ENCODE assay signal across 8 mouse cellular contexts in the genomic region with DNA sequence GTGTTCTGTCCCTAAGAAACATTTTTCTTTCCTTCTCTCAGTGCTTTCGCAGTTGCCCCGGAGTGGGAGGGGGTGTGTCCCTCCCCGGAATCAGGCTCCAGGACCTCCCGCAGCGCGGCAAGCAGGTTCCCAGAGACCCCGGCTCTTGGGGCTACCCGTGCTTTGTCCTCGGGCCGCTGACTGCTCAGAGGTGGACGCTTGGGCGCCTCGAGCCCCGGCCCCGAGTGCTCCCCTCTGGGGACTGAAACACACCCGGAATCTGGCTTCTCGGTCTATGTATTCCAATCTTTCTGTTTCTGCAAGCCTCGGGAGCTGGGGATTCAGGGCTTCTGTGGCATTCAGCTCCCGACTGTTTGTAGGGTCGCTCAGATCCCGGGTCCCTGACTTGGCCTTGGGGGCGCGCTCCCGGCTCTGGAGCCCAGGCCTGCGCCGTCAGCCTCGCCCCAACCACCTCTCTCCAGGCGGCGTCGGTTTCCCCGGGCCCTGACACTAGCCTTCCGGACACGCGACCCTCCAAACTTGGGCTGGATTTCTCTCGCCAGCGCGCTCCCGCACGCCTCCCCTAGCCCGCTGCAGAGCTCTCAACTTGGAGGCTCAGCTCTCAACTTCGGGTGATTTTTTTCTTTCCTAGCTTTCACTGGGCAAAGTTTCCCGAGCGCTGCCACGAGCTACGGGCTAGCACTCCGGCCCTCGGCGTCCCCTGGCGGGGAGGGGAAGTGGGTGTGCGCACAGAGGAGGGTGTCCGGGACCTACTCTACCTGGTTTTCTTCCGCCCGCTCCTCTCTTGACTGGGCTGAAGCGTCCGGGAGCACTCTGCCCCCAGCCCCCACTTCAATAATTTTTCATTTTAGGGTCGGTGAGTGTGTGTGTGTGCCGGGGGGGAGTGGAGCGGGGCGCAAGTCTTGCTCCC. TPM values are rescaled to one million over a fixed set of nuclear protein-coding genes. Genes with fewer than 3 reads are reported as not detected.
DNase-seq lines count a peak whose midpoint lies in the region; ATAC-seq lines count a peak whose summit lies in the region.

No protein-coding gene starts in this region.

- WGBS in embryonic facial prominence, embryonic 12.5 days: under 1% methylated on average over 59 of the region's 59 CpGs
- under 1% methylated on average over 56 of the region's 59 CpGs for WGBS in limb, embryonic 12.5 days
- under 1% methylated on average over 56 of the region's 59 CpGs for WGBS in midbrain, embryonic 10.5 days

- H3K4me2 ChIP-seq in embryonic facial prominence, embryonic 12.5 days (replicated peaks): peak overlapping the region; percentile 88
- H3K4me2 ChIP-seq in limb, embryonic 12.5 days: peak overlapping the region; percentile 94

- H3K9ac ChIP-seq in embryonic facial prominence, embryonic 12.5 days: peak overlapping the region; percentile 98
- peak overlapping the region; percentile 97 for H3K9ac ChIP-seq in limb, embryonic 12.5 days (replicated peaks)

- H3K4me1 ChIP-seq in embryonic facial prominence, embryonic 12.5 days: peaks cover 11% of the 10 kb centered on the region; the same call in 1 of the 2 replicates
- peaks cover 20% of the 10 kb centered on the region for H3K4me1 ChIP-seq in limb, embryonic 12.5 days (replicated peaks)
- peaks cover 69% of the 10 kb centered on the region for H3K4me1 ChIP-seq in midbrain, embryonic 10.5 days

- H3K9me3 ChIP-seq in embryonic facial prominence, embryonic 12.5 days: no peaks in the 10 kb centered on the region
- no peaks in the 10 kb centered on the region for H3K9me3 ChIP-seq in limb, embryonic 12.5 days
- H3K9me3 ChIP-seq in midbrain, embryonic 10.5 days (replicated peaks): no peaks in the 10 kb centered on the region

- H3K27me3 ChIP-seq in embryonic facial prominence, embryonic 12.5 days: no peaks in the 10 kb centered on the region; the same call in 1 of the 2 replicates
- 0 out of 2 replicates have a peak, but pooled peaks cover 3% of the 10 kb centered on the region for H3K27me3 ChIP-seq in limb, embryonic 12.5 days
- H3K27me3 ChIP-seq in midbrain, embryonic 10.5 days (ENCODE audit: low read depth, poor library complexity, severe bottlenecking): peaks cover 50% of the 10 kb centered on the region

- peak; percentile 62 for DNase-seq in right cerebral cortex, postnatal 4 days
- no peak for DNase-seq in right cerebral cortex, postnatal 25 days
- peak; percentile 70 to 71 for DNase-seq in heart, postnatal 10 days
- peak; percentile 81 for DNase-seq in midbrain, embryonic 10.5 days (ENCODE audit: low spot score)
- DNase-seq in spleen, postnatal 10 days (ENCODE audit: low spot score in 2 of 2): peak; percentile 79 to 80
- DNase-seq in frontal cortex, adult 2 months (ENCODE audit: extremely low spot score in 1 of 2, low spot score in 1 of 2): no peak

- no peaks in the 10 kb centered on the region for H3K36me3 ChIP-seq in embryonic facial prominence, embryonic 12.5 days
- H3K36me3 ChIP-seq in limb, embryonic 12.5 days: no peaks in the 10 kb centered on the region
- no peaks in the 10 kb centered on the region for H3K36me3 ChIP-seq in midbrain, embryonic 10.5 days

- intact Hi-C loops in heart, postnatal 10 days (cut with DNase I): loop anchor here (2.0 to 10.0 kb wide), 2 partner anchors 28 to 302 kb away; a partner anchor contains a TSS

- H3K27ac ChIP-seq in embryonic facial prominence, embryonic 12.5 days: peak overlapping the region; percentile 97
- peak overlapping the region; percentile 98 for H3K27ac ChIP-seq in limb, embryonic 12.5 days
- H3K27ac ChIP-seq in midbrain, embryonic 10.5 days (replicated peaks): peak overlapping the region; percentile 94

- H3K4me3 ChIP-seq in embryonic facial prominence, embryonic 12.5 days: peak overlapping the region; percentile 80
- peak overlapping the region; percentile 88 for H3K4me3 ChIP-seq in limb, embryonic 12.5 days (replicated peaks)
- peak overlapping the region; percentile 76 for H3K4me3 ChIP-seq in midbrain, embryonic 10.5 days

- peak; percentile 19 for ATAC-seq in embryonic facial prominence, embryonic 12.5 days (ENCODE audit: insufficient number of reproducible peaks, insufficient read depth, low FRiP score, low TSS enrichment)
- ATAC-seq in limb, embryonic 12.5 days (ENCODE audit: insufficient number of reproducible peaks, insufficient read depth, low FRiP score, low TSS enrichment, low read depth): peak; percentile 63

RNA-seq across cellular contexts. Expression of a gene that starts 0.8 kb away (rescaled TPM):
- 80.5 and 86.3 TPM in 2 replicates for polyA plus RNA-seq in embryonic facial prominence, embryonic 12.5 days (2016; fragmentation: Nextera tagmentation; extraction: Ambion mirVana)
- 1 to 10 TPM; 4.4 to 7.4 TPM for total RNA-seq in heart, postnatal 10 days (2021)
- 103 and 109 TPM in 2 replicates for polyA plus RNA-seq in limb, embryonic 12.5 days (2016; fragmentation: Nextera tagmentation; extraction: Ambion mirVana)
- 15.8 and 33.2 TPM in 2 replicates for polyA plus RNA-seq in midbrain, embryonic 10.5 days (2016; fragmentation: Nextera tagmentation; extraction: Ambion mirVana)
- 79.7 and 81.5 TPM in 2 replicates for polyA plus RNA-seq in frontal cortex, adult 2 months (2012; rRNA removed)

RNA-seq across cellular contexts. Expression of a gene that starts 2.2 kb away (rescaled TPM):
- not detected in 2 replicates for polyA plus RNA-seq in embryonic facial prominence, embryonic 12.5 days (2016; fragmentation: Nextera tagmentation; extraction: Ambion mirVana)
- not detected for total RNA-seq in heart, postnatal 10 days (2021)
- not detected in 2 replicates for polyA plus RNA-seq in limb, embryonic 12.5 days (2016; fragmentation: Nextera tagmentation; extraction: Ambion mirVana)
- polyA plus RNA-seq in midbrain, embryonic 10.5 days (2016; fragmentation: Nextera tagmentation; extraction: Ambion mirVana): not detected in 2 replicates
- 1.2 and 1.8 TPM in 2 replicates for polyA plus RNA-seq in frontal cortex, adult 2 months (2012; rRNA removed)

Comparison
In these comparisons a context has a peak if more than half of its experiments do, and no peak if none do; other contexts are left out.
1. DNase-seq: peak in right cerebral cortex, postnatal 4 days (single experiment), heart, postnatal 10 days (2 of 2), midbrain, embryonic 10.5 days (single experiment) and spleen, postnatal 10 days (2 of 2); none in right cerebral cortex, postnatal 25 days (single experiment) and frontal cortex, adult 2 months (0 of 2).
2. Peak in every context shown above with its lines, with median percentiles within 50 percentile points of each other: H3K27ac ChIP-seq and H3K4me3 ChIP-seq.